Mouse (Mus musculus) embryonic facial prominence, embryonic 15.5 days (tissue): ENCODE measurements around the gene Lancl2. TPM values are rescaled to one million over a fixed set of nuclear protein-coding genes. Genes with fewer than 3 reads are reported as not detected.

ENCODE experiments used
- ATAC-seq: fragments of 200-750 bp; cut with Nextera tagmentation; 2 replicates; pipeline ENCODE4 v1.8.0; 2017; ENCODE audit warnings: low read depth, moderate TSS enrichment; ENCODE audit not compliant: insufficient number of reproducible peaks, low FRiP score, low TSS enrichment
- H3K27ac ChIP-seq: fragments of 300-500 bp; sonication (generic); replicated peaks from 2 replicates; pipeline ENCODE4 v1.5.1; 2015; ENCODE audit warnings: mild to moderate bottlenecking, inconsistent platforms
- H3K27me3 ChIP-seq: fragments of 300-500 bp; sonication (generic); 2 replicates; pipeline ENCODE4 v1.6.1; 2015; ENCODE audit warnings: inconsistent platforms
- H3K36me3 ChIP-seq: fragments of 300-500 bp; sonication (generic); 2 replicates; pipeline ENCODE4 v1.6.1; 2015; ENCODE audit warnings: mild to moderate bottlenecking, inconsistent platforms
- H3K4me1 ChIP-seq: fragments of 300-500 bp; sonication (generic); 2 replicates; pipeline ENCODE4 v1.6.1; 2015; ENCODE audit warnings: inconsistent platforms
- H3K4me2 ChIP-seq: fragments of 300-500 bp; sonication (generic); replicated peaks from 2 replicates; pipeline ENCODE4 v1.6.1; 2015; ENCODE audit warnings: mild to moderate bottlenecking, inconsistent platforms
- H3K4me3 ChIP-seq: fragments of 300-500 bp; sonication (generic); replicated peaks from 2 replicates; pipeline ENCODE4 v1.5.1; 2015; ENCODE audit warnings: mild to moderate bottlenecking, inconsistent platforms
- H3K9ac ChIP-seq: fragments of 300-500 bp; sonication (generic); 2 replicates; pipeline ENCODE4 v1.6.1; 2015; ENCODE audit warnings: inconsistent platforms
- H3K9me3 ChIP-seq: fragments of 300-500 bp; sonication (generic); replicated peaks from 2 replicates; pipeline ENCODE4 v1.6.1; 2016; ENCODE audit warnings: inconsistent platforms
- WGBS: fragments of 180-500 bp; shearing (Covaris S2); methylation state at CpG from one replicate; pipeline ENCODE4 v1.1.7; 2015; 5-methylcytosine and 5-hydroxymethylcytosine counted together
- polyA plus RNA-seq: library from polyadenylated mRNA; unstranded; fragments of >200 nt; fragmentation: Nextera tagmentation; extraction: Ambion mirVana; gene quantifications from 2 replicates; pipeline ENCODE4 v1.2.1, GENCODE M21; 2015

The Lancl2 gene
- polyA plus RNA-seq, 1 experiment from 2014 or later = 25.7 TPM

DNA sequence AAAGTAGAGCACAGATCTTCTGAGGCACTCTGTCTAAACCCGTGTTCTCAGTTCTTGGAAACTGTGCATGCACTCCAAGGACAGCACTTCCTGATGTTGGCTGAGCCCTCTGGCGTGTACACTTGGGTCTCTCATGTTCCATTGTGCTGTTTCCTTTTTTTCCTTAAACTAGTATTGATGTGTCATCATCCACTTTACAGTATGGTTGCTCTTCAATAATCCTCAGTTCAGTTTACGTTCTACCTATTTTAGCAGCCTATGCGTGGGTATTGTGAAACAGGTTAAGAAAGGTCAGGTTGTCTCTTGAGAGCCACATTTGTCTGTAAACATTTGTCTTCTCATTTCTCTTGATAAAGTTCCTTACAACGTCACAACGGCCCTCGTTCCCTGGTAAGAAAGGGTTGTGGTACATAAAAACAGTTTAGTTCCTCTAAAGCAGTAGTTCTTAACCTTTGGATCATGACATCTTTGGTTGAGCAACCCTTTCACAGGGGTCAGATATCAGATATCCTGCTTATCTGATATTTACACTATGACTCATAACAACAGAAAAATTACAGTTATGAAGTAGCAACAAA is 66.7 kb downstream of the Lancl2 start:
- 86% methylated on average over 7 of the region's 7 CpGs for WGBS
- peaks cover 3% of the 10 kb centered on the region; the same call in 1 of the 2 replicates for H3K36me3 ChIP-seq

DNA sequence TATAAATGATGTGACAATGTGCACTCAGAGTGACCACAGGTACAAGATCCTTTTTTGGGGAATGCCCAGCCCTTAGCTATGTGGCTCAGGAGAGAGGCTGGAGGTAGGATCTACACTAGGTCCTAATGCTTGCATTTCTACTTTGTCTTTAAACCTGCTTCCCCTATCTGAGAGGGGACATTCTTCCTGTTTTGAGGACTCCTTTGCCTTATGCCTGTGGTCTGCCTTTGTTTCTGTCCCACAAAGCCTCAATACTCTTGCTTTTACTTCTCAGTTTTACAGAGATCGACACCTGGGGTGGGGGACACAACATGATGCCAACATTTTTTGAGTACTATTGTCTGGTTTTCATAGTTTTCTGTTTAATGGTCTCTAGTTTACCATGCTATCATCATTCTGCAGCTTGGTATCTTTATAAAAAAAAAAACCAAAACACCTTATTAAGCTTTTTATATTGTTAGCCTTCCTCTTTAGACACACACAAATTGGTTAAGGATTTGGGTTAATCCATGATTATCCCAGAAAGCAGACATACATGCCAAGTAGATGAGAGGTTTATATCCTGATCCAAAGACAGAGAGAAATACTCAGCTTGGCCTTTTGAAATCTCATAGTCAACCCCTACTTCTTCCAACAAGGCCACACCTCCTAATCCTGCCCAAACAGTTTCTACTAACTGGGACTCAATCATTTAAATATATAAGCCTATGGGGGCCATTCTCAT is 68.3 kb downstream of the Lancl2 start:
- H3K9me3 ChIP-seq = no peaks in the 10 kb centered on the region
- ATAC-seq = no peak
- H3K27ac ChIP-seq = no peak overlapping the region
- peaks cover 8% of the 10 kb centered on the region; the same call in 1 of the 2 replicates for H3K36me3 ChIP-seq
- no peaks in the 10 kb centered on the region for H3K27me3 ChIP-seq
- no peaks in the 10 kb centered on the region for H3K4me1 ChIP-seq
- no peak overlapping the region for H3K4me2 ChIP-seq
- 82% methylated on average over 1 of the region's 1 CpGs for WGBS
- no peak overlapping the region for H3K9ac ChIP-seq
- no peak overlapping the region for H3K4me3 ChIP-seq

More for the DNA sequence above, 66.7 kb downstream of the Lancl2 start:
- no peak overlapping the region for H3K4me3 ChIP-seq
- H3K4me1 ChIP-seq = no peaks in the 10 kb centered on the region
- no peak for ATAC-seq
- no peaks in the 10 kb centered on the region for H3K9me3 ChIP-seq
- no peak overlapping the region for H3K9ac ChIP-seq
- no peak overlapping the region for H3K27ac ChIP-seq
- no peaks in the 10 kb centered on the region for H3K27me3 ChIP-seq
- no peak overlapping the region for H3K4me2 ChIP-seq

DNA sequence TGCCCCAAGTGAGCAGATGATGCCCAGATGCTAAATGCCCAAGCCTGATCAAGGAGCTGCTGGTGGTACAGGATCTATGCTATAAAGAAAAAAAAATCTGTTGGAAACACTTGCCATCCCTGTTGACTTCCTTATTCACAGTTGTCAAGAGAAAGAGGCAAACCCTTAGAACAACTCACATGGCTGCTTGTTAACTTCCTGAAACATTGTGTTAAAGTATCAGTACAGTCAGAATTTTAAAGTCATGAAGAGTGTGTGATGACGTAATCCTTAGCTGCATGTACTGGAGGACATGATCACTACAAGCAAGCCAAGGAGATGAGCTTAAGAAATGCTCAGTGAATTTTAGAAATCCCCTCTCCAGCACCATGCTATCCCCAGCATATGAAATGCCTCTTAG is 71.5 kb downstream of the Lancl2 start:
- 96% methylated on average over 1 of the region's 1 CpGs for WGBS
- H3K4me1 ChIP-seq = no peaks in the 10 kb centered on the region
- no peak for ATAC-seq

DNA sequence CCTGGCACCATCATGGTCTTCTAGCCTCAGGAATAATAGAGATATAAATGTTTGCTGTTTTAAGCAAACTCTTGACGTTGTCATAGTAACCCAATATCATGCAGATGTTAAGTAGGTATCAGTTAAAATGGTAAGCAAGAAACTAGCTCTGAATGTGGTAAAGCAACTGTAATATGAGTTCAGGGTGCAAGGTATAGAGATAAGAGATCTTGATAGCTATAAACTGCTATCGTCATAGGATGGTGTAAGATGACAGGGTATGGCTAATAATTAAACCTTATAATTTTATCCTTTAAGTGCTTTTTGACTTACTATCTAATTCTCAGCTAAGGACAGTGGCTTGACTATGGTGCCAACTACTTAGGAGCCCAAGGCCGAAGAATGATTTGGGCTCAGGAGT is 78.0 kb downstream of the Lancl2 start:
- no peak overlapping the region for H3K4me3 ChIP-seq
- 80% methylated on average over 3 of the region's 3 CpGs for WGBS
- H3K9ac ChIP-seq = no peak overlapping the region
- H3K27me3 ChIP-seq = no peaks in the 10 kb centered on the region
- ATAC-seq = no peak
- H3K4me2 ChIP-seq = no peak overlapping the region
- no peak overlapping the region for H3K27ac ChIP-seq
- no peaks in the 10 kb centered on the region for H3K9me3 ChIP-seq
- H3K36me3 ChIP-seq = peaks cover 10% of the 10 kb centered on the region; the same call in 1 of the 2 replicates
- no peaks in the 10 kb centered on the region for H3K4me1 ChIP-seq

More for the DNA sequence above, 71.5 kb downstream of the Lancl2 start:
- peaks cover 16% of the 10 kb centered on the region for H3K36me3 ChIP-seq
- H3K9me3 ChIP-seq = no peaks in the 10 kb centered on the region
- no peak overlapping the region for H3K4me2 ChIP-seq
- H3K27me3 ChIP-seq = no peaks in the 10 kb centered on the region
- no peak overlapping the region for H3K27ac ChIP-seq
- H3K4me3 ChIP-seq = no peak overlapping the region
- no peak overlapping the region for H3K9ac ChIP-seq

DNA sequence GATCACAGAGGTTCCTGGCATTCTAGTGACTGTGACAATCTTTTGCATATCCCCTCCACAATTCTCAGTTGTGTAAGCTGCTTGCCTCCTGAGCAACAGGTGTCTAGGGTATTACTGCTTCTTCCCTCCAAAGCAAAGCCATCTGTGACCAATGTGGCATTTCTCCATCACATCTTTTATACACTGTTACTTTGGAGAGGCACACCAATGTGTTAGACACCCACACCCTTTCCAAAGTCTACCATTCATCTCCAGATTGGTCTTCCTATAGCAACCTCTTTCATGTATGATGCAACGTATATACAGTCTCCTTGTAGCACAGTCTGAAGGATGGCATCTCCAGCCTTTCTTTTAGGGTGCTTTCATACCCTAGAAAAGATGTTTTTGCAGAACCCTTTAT is 80.3 kb downstream of the Lancl2 start:
- 87% methylated on average over 1 of the region's 1 CpGs for WGBS
- peaks cover 4% of the 10 kb centered on the region; the same call in 1 of the 2 replicates for H3K36me3 ChIP-seq

DNA sequence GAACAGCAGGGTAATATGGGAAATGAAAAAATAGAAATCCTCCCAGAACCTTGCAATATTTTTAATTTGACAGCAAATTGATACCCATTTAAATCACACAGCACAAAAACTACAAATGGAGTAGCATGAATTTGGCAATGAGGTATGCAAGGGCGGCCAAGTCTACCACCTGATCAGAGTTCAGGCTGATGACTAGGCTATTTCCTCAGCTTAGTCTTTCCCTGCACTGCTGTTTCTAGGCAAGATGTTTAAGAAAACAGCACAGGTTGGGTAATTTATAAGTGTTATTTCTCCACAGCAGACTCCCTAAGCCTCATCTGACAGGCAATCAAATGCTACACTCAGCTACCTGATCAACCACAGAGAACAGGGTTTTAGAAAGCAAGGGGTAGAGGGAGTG is 81.9 kb downstream of the Lancl2 start:
- H3K9me3 ChIP-seq = no peaks in the 10 kb centered on the region
- no peaks in the 10 kb centered on the region for H3K36me3 ChIP-seq
- H3K9ac ChIP-seq = no peak overlapping the region
- no peak overlapping the region for H3K27ac ChIP-seq
- whole genome bisulfite sequencing = 91% methylated on average over 1 of the region's 1 CpGs
- H3K27me3 ChIP-seq = no peaks in the 10 kb centered on the region
- H3K4me2 ChIP-seq = no peak overlapping the region
- ATAC-seq = no peak
- no peaks in the 10 kb centered on the region for H3K4me1 ChIP-seq
- no peak overlapping the region for H3K4me3 ChIP-seq

More for the DNA sequence above, 80.3 kb downstream of the Lancl2 start:
- Histone ChIP-seq H3K4me3 (no peak overlapping the region), H3K9me3 (no peaks in the 10 kb centered on the region), H3K4me1 (no peaks in the 10 kb centered on the region), H3K27me3 (no peaks in the 10 kb centered on the region), H3K4me2 (no peak overlapping the region), H3K9ac (no peak overlapping the region), H3K27ac (no peak overlapping the region)
- no peak for ATAC-seq

DNA sequence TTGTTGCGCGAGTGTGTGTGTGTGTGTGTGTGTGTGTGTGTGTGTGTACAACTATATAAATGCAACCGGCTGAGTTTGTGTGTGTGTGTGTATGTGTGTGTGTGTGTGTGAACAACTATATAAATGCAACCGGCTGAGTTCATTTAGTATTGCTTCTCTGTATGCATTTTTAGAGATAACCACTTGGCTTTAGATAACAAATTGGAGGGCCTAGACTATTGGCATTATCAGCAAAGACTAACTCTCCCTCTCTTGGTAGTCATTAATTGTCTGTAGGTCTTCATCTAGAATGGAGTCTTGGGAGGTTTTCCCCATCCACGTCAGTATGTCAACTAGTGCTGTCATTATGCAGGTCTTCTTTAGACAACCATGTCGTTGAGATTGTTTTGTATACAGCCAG is 85.0 kb downstream of the Lancl2 start:
- H3K4me3 ChIP-seq = no peak overlapping the region
- H3K27me3 ChIP-seq = no peaks in the 10 kb centered on the region
- no peak overlapping the region for H3K9ac ChIP-seq
- no peak for ATAC-seq
- 92% methylated on average over 6 of the region's 6 CpGs for WGBS
- H3K4me1 ChIP-seq = no peaks in the 10 kb centered on the region
- H3K9me3 ChIP-seq = no peaks in the 10 kb centered on the region
- no peaks in the 10 kb centered on the region for H3K36me3 ChIP-seq
- no peak overlapping the region for H3K27ac ChIP-seq
- H3K4me2 ChIP-seq = no peak overlapping the region

Other genes with a start within 250 kb of the Lancl2 start
- gene Ppm1k, start 167.1 kb upstream of the Lancl2 start, polyA plus RNA-seq = 3.6 and 5.0 TPM in 2 replicates
- 2.3 and 2.5 TPM in 2 replicates for gene Herc6, start 121.5 kb upstream of the Lancl2 start, polyA plus RNA-seq
- 12.1 and 12.3 TPM in 2 replicates for gene Pyurf, start 10.5 kb upstream of the Lancl2 start, polyA plus RNA-seq
- 39.7 and 42.4 TPM in 2 replicates for gene Vopp1, start 122.6 kb downstream of the Lancl2 start, polyA plus RNA-seq
- not detected in 2 replicates for gene Vmn1r21, start 147.8 kb downstream of the Lancl2 start, polyA plus RNA-seq
- not detected in 2 replicates for gene Vmn1r22, start 205.5 kb downstream of the Lancl2 start, polyA plus RNA-seq
- gene Vmn1r23, start 224.3 kb downstream of the Lancl2 start, polyA plus RNA-seq = not detected in 2 replicates